Mouse (Mus musculus) ovary, adult 10 weeks (tissue): ENCODE data around the gene Osgepl1. TPM values are rescaled to one million over a fixed set of nuclear protein-coding genes. Genes with fewer than 3 reads are reported as not detected.

Experiments used
- polyA plus RNA-seq: library from polyadenylated mRNA; stranded (reverse); fragments of 350-450 nt; fragmentation: Illumina TruSeq; extraction: RNeasy Lipid Tissue Mini Kit (QIAGEN cat#74804); gene quantifications from one replicate; pipeline ENCODE4 v1.2.3, GENCODE M21; 2014

The Osgepl1 gene
- 41.5 TPM for polyA plus RNA-seq

GRCm38 (mm10) chr1:53312989-53313967 lies at the start of gene Osgepl1:
TSS of gene Osgepl1 (plus strand) at chr1:53313624.

GRCm38 (mm10) chr1:53296581-53297383 lies 16.6 kb upstream of the Osgepl1 start, which contains the start of the genes Pms1, Ormdl1 and Gm28778:
TSS of gene Pms1 (minus strand) at chr1:53297018.
TSS of gene Ormdl1 (plus strand) at chr1:53297095.
TSS of gene Gm28778 (plus strand) at chr1:53297111.

GRCm38 (mm10) chr1:53352327-53353261 lies 39.2 kb downstream of the Osgepl1 start, which contains the start of the genes Asdurf, Gm28551 and Asnsd1:
TSS of gene Asdurf (minus strand) at chr1:53352619.
TSS of gene Gm28551 (minus strand) at chr1:53352667.
TSS of gene Asnsd1 (minus strand) at chr1:53352752.

Other genes with a start within 250 kb of the Osgepl1 start
- not detected for gene 1700019A02Rik, start 126.0 kb upstream of the Osgepl1 start, polyA plus RNA-seq
- 15.8 TPM for gene Pms1, start 16.6 kb upstream of the Osgepl1 start, polyA plus RNA-seq
- 91.9 TPM for gene Ormdl1, start 16.5 kb upstream of the Osgepl1 start, polyA plus RNA-seq
- gene Gm28778, start 16.5 kb upstream of the Osgepl1 start, polyA plus RNA-seq: not detected
- gene Asdurf, start 39.0 kb downstream of the Osgepl1 start, polyA plus RNA-seq: 180 TPM
- gene Gm28551, start 39.0 kb downstream of the Osgepl1 start, polyA plus RNA-seq: 0.40 TPM
- 77.1 TPM for gene Asnsd1, start 39.1 kb downstream of the Osgepl1 start, polyA plus RNA-seq